Mouse (Mus musculus): Measurements from ENCODE around the gene Gm10775. TPM values are rescaled to one million over a fixed set of nuclear protein-coding genes. Genes with fewer than 3 reads are reported as not detected.

The Gm10775 gene
- polyA plus RNA-seq (2014; fragmentation: Illumina TruSeq; extraction: RNeasy Lipid Tissue Mini Kit (QIAGEN cat#74804); ENCODE audit: low read depth, low replicate concordance), result not detected

GRCm38 (mm10) chr13:65259239-65259638, at the start of gene Gm10775:
Gm10775 (plus strand) TSS chr13:65259539.

GRCm38 (mm10) chr13:65278383-65279341, 19.3 kb downstream of the Gm10775 start, which contains the start of gene Zfp369:
Zfp369 (plus strand) TSS chr13:65278814.

Other genes with a start within 250 kb of the Gm10775 start
- gene Spata31d1c, start 226.5 kb upstream of the Gm10775 start, polyA plus RNA-seq (2014; fragmentation: Illumina TruSeq; extraction: RNeasy Lipid Tissue Mini Kit (QIAGEN cat#74804); ENCODE audit: low read depth, low replicate concordance), result not detected
- gene Prss47, start 206.8 kb upstream of the Gm10775 start, polyA plus RNA-seq (2014; fragmentation: Illumina TruSeq; extraction: RNeasy Lipid Tissue Mini Kit (QIAGEN cat#74804); ENCODE audit: low read depth, low replicate concordance), result not detected
- 148 TPM for gene Mfsd14b, start 146.6 kb upstream of the Gm10775 start, polyA plus RNA-seq (2014; fragmentation: Illumina TruSeq; extraction: RNeasy Lipid Tissue Mini Kit (QIAGEN cat#74804); ENCODE audit: low read depth, low replicate concordance)
- gene Olfr465-ps1, start 121.5 kb upstream of the Gm10775 start, polyA plus RNA-seq (2014; fragmentation: Illumina TruSeq; extraction: RNeasy Lipid Tissue Mini Kit (QIAGEN cat#74804); ENCODE audit: low read depth, low replicate concordance), result not detected
- not detected for gene Olfr466, start 109.3 kb upstream of the Gm10775 start, polyA plus RNA-seq (2014; fragmentation: Illumina TruSeq; extraction: RNeasy Lipid Tissue Mini Kit (QIAGEN cat#74804); ENCODE audit: low read depth, low replicate concordance)
- not detected for gene Nlrp4f, start 53.6 kb upstream of the Gm10775 start, polyA plus RNA-seq (2014; fragmentation: Illumina TruSeq; extraction: RNeasy Lipid Tissue Mini Kit (QIAGEN cat#74804); ENCODE audit: low read depth, low replicate concordance)
- gene Zfp369, start 19.3 kb downstream of the Gm10775 start, polyA plus RNA-seq (2014; fragmentation: Illumina TruSeq; extraction: RNeasy Lipid Tissue Mini Kit (QIAGEN cat#74804); ENCODE audit: low read depth, low replicate concordance), result 61.8 TPM

Measured in sigmoid colon, adult 10 weeks (tissue).